Mouse (Mus musculus) lung, adult 18-20 months (tissue): ENCODE data around the gene Gm21762.
"Not testable (repeated sequence)": the region's sequence is repeated elsewhere in the genome, so short reads cannot be mapped to it uniquely, and the experiment has no call there.

Experiments used
- DNase-seq, 2 experiments: peaks; one replicate each; pipeline ENCODE4 v3.0.0; 2022; ENCODE audit warnings: mixed read lengths in 2 of 2

Gm21762 gene

GRCm38 (mm10) chr13:120215847-120216246 is at the start of gene Gm21762:
Gm21762 (minus strand) TSS chr13:120215947.
- not testable (repeated sequence) for DNase-seq

GRCm38 (mm10) chr13:120262870-120263269 is 47.1 kb upstream of the Gm21762 start, which contains the start of gene AF067061:
AF067061 (plus strand) TSS chr13:120263114.
- DNase-seq: not testable (repeated sequence)

- DNase-seq: not testable (repeated sequence)
Measured at GRCm38 (mm10) chr13:120259718-120260117, 44.0 kb upstream of the Gm21762 start.

GRCm38 (mm10) chr13:120258817-120259658 is 43.3 kb upstream of the Gm21762 start:
- DNase-seq: not testable (repeated sequence)

GRCm38 (mm10) chr13:120251208-120251924 is 35.6 kb upstream of the Gm21762 start:
- DNase-seq: not testable (repeated sequence)

- DNase-seq: not testable (repeated sequence)
Measured at GRCm38 (mm10) chr13:120238811-120239210, 23.1 kb upstream of the Gm21762 start, which contains the start of gene Gm21731. Gm21731 (plus strand) TSS chr13:120239111.

GRCm38 (mm10) chr13:120232447-120233049 is 16.8 kb upstream of the Gm21762 start:
- not testable (repeated sequence) for DNase-seq

GRCm38 (mm10) chr13:120231798-120232197 is 16.1 kb upstream of the Gm21762 start:
- not testable (repeated sequence) for DNase-seq

GRCm38 (mm10) chr13:120223012-120223659 is 7.4 kb upstream of the Gm21762 start:
- DNase-seq: not testable (repeated sequence)

- not testable (repeated sequence) for DNase-seq
Measured at GRCm38 (mm10) chr13:120220922-120221321, 5.2 kb upstream of the Gm21762 start.

- DNase-seq: not testable (repeated sequence)
Measured at GRCm38 (mm10) chr13:120196189-120196821, 19.4 kb downstream of the Gm21762 start.

- not testable (repeated sequence) for DNase-seq
Measured at GRCm38 (mm10) chr13:120172133-120172532, 43.6 kb downstream of the Gm21762 start, which contains the start of gene Gm21818. Gm21818 (plus strand) TSS chr13:120172433.

GRCm38 (mm10) chr13:120168301-120168700 is 47.4 kb downstream of the Gm21762 start:
- DNase-seq: not testable (repeated sequence)
